Mouse (Mus musculus): Measurements from ENCODE around the gene Itpr2. TPM values are rescaled to one million over a fixed set of nuclear protein-coding genes. Genes with fewer than 3 reads are reported as not detected.

Itpr2 gene
- polyA plus RNA-seq, 1 experiment from 2014 or later: 6.0 TPM

DNA sequence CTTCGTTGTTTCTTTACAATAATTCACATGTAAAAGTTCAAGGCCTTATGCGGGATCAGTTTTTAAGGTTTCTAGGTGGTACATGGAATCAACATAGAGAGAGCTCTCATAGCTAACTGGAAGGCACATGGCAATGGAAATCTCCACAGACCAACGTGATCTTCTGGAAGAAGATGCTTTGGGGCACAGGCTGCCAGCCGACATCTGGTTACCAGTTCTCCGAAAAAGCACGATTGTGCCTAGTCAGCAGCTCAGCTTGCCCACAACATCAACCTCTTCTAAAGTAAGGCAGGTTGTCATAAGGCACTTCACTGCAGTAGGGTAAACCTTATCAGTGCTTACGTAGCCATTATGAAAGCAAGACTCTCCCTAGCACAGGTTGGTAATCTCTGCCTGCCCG, 175.4 kb downstream of the Itpr2 start:
- H3K4me3 ChIP-seq (replicated peaks; ENCODE audit: low read depth, low read length): no peak overlapping the region
- H3K9me3 ChIP-seq (ENCODE audit: control insufficient read depth, low read length): no peaks in the 10 kb centered on the region
- DNase-seq (no peak), ATAC-seq (ENCODE audit: low FRiP score, low TSS enrichment) (no peak)
- no peaks in the 10 kb centered on the region for H3K27me3 ChIP-seq (ENCODE audit: control insufficient read depth, insufficient read depth, low read length)
- 92% methylated on average over 8 of the region's 8 CpGs for WGBS
- H3K36me3 ChIP-seq (ENCODE audit: control insufficient read depth, insufficient read depth, low read length): no peaks in the 10 kb centered on the region
- no peaks in the 10 kb centered on the region for H3K4me1 ChIP-seq (ENCODE audit: control insufficient read depth, insufficient read depth, low read length)
- H3K9ac ChIP-seq (replicated peaks; ENCODE audit: low read length): no peak overlapping the region
- no peak overlapping the region for H3K27ac ChIP-seq (replicated peaks; ENCODE audit: low read depth, low read length)
- H3K4me2 ChIP-seq (ENCODE audit: low read length): no peak overlapping the region

DNA sequence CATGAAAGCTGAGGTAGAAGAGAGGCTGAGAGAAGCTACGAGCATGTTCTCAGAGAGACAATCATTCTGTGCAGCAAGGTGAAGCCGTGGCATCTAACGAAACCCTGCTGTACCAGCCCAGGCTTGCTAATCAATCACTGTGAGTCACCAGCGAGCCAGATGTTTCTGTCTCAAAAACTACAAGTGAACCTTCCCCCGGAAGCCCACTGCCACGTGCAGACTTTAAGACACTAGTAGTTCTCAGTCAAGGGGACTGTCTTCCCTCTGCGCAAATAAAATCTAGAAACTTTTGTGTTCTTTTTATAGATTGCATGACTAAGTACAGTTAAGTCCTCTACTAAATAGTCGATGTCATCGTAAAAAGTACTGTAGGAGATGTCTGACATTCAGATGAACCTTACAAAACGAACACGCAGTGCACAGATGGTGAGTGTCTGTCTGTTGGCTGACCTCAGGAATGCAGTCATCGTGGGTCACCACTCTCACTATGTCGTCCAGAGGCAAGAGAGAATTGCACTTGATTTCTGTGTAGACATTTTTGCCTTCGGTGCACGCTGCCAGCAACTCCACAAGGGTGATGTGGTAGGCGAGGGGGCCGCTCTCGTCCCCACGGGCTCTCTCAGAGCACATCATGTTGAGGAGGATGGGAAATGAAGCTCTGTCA, 177.3 kb downstream of the Itpr2 start:
- Histone ChIP-seq H3K4me2 (ENCODE audit: low read length) (no peak overlapping the region), H3K27ac (replicated peaks; ENCODE audit: low read depth, low read length) (no peak overlapping the region), H3K4me3 (replicated peaks; ENCODE audit: low read depth, low read length) (no peak overlapping the region), H3K9ac (replicated peaks; ENCODE audit: low read length) (no peak overlapping the region), H3K9me3 (ENCODE audit: control insufficient read depth, low read length) (no peaks in the 10 kb centered on the region), H3K4me1 (ENCODE audit: control insufficient read depth, insufficient read depth, low read length) (no peaks in the 10 kb centered on the region), H3K36me3 (ENCODE audit: control insufficient read depth, insufficient read depth, low read length) (no peaks in the 10 kb centered on the region), H3K27me3 (ENCODE audit: control insufficient read depth, insufficient read depth, low read length) (no peaks in the 10 kb centered on the region)
- no peak for DNase-seq
- no peak for ATAC-seq (ENCODE audit: low FRiP score, low TSS enrichment)
- WGBS: 89% methylated on average over 19 of the region's 19 CpGs

DNA sequence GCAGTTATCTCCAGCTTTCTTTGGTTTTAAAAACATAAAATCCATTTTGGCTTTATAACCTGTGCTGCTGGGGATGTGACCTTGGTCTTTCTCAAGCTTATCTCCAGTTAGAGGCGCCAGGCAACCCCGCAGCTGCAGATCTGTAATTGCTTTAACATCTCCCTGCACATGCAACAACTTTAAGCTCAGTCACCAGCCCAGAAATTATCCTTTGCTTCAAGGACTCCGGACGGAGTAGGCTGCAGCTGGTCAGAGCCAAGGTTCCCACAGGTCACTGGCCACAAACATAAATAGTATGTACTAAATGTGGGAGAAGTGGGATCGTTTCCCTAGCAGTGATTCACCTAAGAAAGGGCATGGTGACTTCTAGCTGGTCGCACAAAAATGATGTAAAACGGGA, 179.5 kb downstream of the Itpr2 start:
- WGBS: 85% methylated on average over 7 of the region's 7 CpGs
- DNase-seq: no peak
- no peak overlapping the region for H3K4me3 ChIP-seq (replicated peaks; ENCODE audit: low read depth, low read length)

DNA sequence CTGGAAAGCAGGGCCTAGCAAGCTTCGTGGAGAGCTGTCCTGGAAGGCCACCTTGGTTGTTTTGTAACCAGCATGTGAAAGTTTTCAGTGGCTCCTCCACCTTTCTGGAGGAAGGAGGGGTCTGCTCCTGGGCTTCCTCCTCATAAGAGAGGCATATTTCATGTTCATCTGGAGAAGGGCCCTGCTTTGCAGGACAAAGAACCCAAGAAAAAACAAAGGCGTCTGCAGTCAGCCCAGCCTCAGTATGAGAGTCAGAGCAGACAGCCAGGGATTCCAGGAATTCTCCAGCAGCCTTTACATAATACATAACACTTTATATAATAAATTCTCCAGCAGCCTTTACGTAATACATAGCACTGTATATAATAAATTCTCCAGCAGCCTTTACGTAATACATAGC, 180.1 kb downstream of the Itpr2 start:
- WGBS: 72% methylated on average over 4 of the region's 4 CpGs
- Histone ChIP-seq H3K4me1 (ENCODE audit: control insufficient read depth, insufficient read depth, low read length) (no peaks in the 10 kb centered on the region), H3K4me2 (ENCODE audit: low read length) (no peak overlapping the region), H3K4me3 (replicated peaks; ENCODE audit: low read depth, low read length) (no peak overlapping the region), H3K9ac (replicated peaks; ENCODE audit: low read length) (no peak overlapping the region), H3K27ac (replicated peaks; ENCODE audit: low read depth, low read length) (no peak overlapping the region), H3K27me3 (ENCODE audit: control insufficient read depth, insufficient read depth, low read length) (no peaks in the 10 kb centered on the region), H3K36me3 (ENCODE audit: control insufficient read depth, insufficient read depth, low read length) (no peaks in the 10 kb centered on the region), H3K9me3 (ENCODE audit: control insufficient read depth, low read length) (no peaks in the 10 kb centered on the region)
- ATAC-seq (ENCODE audit: low FRiP score, low TSS enrichment) (no peak), DNase-seq (no peak)

More for the DNA sequence above, 179.5 kb downstream of the Itpr2 start:
- H3K9ac ChIP-seq (replicated peaks; ENCODE audit: low read length): no peak overlapping the region
- no peaks in the 10 kb centered on the region for H3K27me3 ChIP-seq (ENCODE audit: control insufficient read depth, insufficient read depth, low read length)
- no peaks in the 10 kb centered on the region for H3K9me3 ChIP-seq (ENCODE audit: control insufficient read depth, low read length)
- H3K36me3 ChIP-seq (ENCODE audit: control insufficient read depth, insufficient read depth, low read length): no peaks in the 10 kb centered on the region
- no peak overlapping the region for H3K27ac ChIP-seq (replicated peaks; ENCODE audit: low read depth, low read length)
- no peaks in the 10 kb centered on the region for H3K4me1 ChIP-seq (ENCODE audit: control insufficient read depth, insufficient read depth, low read length)
- no peak overlapping the region for H3K4me2 ChIP-seq (ENCODE audit: low read length)
- ATAC-seq (ENCODE audit: low FRiP score, low TSS enrichment): no peak

DNA sequence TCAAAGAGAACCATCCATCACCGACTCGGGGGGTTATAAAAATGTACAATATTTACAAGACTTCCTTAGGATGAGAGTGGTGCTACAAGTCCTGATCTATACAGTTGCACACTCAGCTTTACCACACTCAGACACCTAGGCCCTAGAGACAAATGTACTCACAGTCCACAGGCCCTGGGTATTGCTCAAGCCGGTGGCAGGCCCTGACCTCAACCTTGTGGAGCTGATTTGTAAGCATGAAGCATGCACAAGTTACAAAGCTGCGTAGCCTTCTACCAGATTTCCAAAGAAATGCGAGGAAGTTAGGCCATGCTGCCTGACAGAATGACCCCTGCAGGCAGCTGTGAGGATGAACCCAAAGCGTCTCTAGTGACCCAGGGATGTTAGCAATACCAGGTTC, 185.6 kb downstream of the Itpr2 start:
- WGBS: 84% methylated on average over 6 of the region's 6 CpGs

DNA sequence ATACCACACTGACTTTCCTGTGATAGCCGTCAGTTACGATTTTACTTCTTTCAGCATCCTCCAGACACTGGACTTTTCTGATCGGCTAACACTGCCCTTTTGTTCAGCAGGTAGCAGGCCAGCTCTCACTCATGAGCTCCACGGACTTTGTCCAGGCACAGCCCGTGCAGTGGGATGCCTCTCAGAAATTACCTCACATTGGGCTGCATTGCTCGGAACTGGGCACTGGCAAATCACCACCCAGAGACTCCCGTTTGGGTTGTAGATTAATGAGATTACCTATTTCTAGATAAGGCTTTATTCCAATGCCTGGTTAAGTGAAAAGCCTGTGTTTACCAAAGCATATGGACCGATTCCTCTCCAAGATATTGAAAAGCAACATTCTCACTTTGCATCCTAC, 186.9 kb downstream of the Itpr2 start:
- Histone ChIP-seq H3K4me2 (ENCODE audit: low read length) (no peak overlapping the region), H3K9ac (replicated peaks; ENCODE audit: low read length) (no peak overlapping the region), H3K4me3 (replicated peaks; ENCODE audit: low read depth, low read length) (no peak overlapping the region), H3K4me1 (ENCODE audit: control insufficient read depth, insufficient read depth, low read length) (no peaks in the 10 kb centered on the region), H3K36me3 (ENCODE audit: control insufficient read depth, insufficient read depth, low read length) (no peaks in the 10 kb centered on the region), H3K9me3 (ENCODE audit: control insufficient read depth, low read length) (no peaks in the 10 kb centered on the region), H3K27me3 (ENCODE audit: control insufficient read depth, insufficient read depth, low read length) (no peaks in the 10 kb centered on the region), H3K27ac (replicated peaks; ENCODE audit: low read depth, low read length) (no peak overlapping the region)
- no peak for DNase-seq
- 94% methylated on average over 8 of the region's 8 CpGs for WGBS
- ATAC-seq (ENCODE audit: low FRiP score, low TSS enrichment): no peak

More for the DNA sequence above, 185.6 kb downstream of the Itpr2 start:
- no peaks in the 10 kb centered on the region for H3K4me1 ChIP-seq (ENCODE audit: control insufficient read depth, insufficient read depth, low read length)
- H3K4me2 ChIP-seq (ENCODE audit: low read length): no peak overlapping the region
- DNase-seq (no peak), ATAC-seq (ENCODE audit: low FRiP score, low TSS enrichment) (no peak)
- H3K9me3 ChIP-seq (ENCODE audit: control insufficient read depth, low read length): no peaks in the 10 kb centered on the region
- no peaks in the 10 kb centered on the region for H3K27me3 ChIP-seq (ENCODE audit: control insufficient read depth, insufficient read depth, low read length)
- no peak overlapping the region for H3K9ac ChIP-seq (replicated peaks; ENCODE audit: low read length)
- no peak overlapping the region for H3K27ac ChIP-seq (replicated peaks; ENCODE audit: low read depth, low read length)
- no peak overlapping the region for H3K4me3 ChIP-seq (replicated peaks; ENCODE audit: low read depth, low read length)
- no peaks in the 10 kb centered on the region for H3K36me3 ChIP-seq (ENCODE audit: control insufficient read depth, insufficient read depth, low read length)

DNA sequence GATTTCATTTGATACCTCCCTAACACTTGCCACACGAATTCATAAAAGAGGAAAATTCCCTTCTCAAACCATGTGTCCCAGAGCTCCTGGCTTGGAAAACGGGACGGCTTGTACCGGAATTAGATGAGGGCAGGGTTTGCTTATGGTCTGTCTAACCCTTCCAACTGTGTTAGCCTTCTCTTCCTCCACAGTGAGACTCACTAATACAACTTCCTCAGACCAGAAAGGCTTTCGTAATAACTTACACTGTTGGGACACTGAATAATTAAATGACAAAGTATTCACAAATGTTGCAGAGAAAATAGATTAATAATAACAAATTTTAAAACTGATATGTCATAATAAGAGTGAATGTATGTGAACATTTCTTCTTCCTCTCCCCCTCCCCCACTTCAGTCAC, 187.7 kb downstream of the Itpr2 start:
- DNase-seq (no peak), ATAC-seq (ENCODE audit: low FRiP score, low TSS enrichment) (no peak)
- H3K4me3 ChIP-seq (replicated peaks; ENCODE audit: low read depth, low read length): no peak overlapping the region
- no peak overlapping the region for H3K9ac ChIP-seq (replicated peaks; ENCODE audit: low read length)
- no peaks in the 10 kb centered on the region for H3K27me3 ChIP-seq (ENCODE audit: control insufficient read depth, insufficient read depth, low read length)
- H3K9me3 ChIP-seq (ENCODE audit: control insufficient read depth, low read length): no peaks in the 10 kb centered on the region
- H3K36me3 ChIP-seq (ENCODE audit: control insufficient read depth, insufficient read depth, low read length): no peaks in the 10 kb centered on the region
- H3K4me1 ChIP-seq (ENCODE audit: control insufficient read depth, insufficient read depth, low read length): no peaks in the 10 kb centered on the region
- H3K27ac ChIP-seq (replicated peaks; ENCODE audit: low read depth, low read length): no peak overlapping the region
- no peak overlapping the region for H3K4me2 ChIP-seq (ENCODE audit: low read length)
- 86% methylated on average over 5 of the region's 5 CpGs for WGBS

DNA sequence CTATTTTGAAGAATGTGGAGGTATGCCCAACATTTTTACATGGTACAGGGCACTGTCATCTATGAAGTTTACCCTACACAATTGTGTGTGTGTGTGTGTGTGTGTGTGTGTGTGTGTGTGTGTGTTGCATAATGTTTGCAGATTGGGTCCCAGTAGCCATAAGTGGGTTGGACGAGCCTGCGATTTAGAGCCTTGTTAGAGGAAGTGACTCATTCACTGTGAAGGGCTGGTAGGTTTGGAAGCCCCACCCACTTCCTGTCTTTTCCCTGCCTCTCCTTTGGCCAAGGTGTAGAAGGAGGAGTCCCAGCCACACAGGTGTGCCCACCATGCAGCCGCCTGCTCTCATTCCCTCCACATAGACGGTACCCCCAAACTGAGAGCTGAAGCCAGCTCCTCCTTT, 188.6 kb downstream of the Itpr2 start:
- no peak overlapping the region for H3K4me3 ChIP-seq (replicated peaks; ENCODE audit: low read depth, low read length)
- ATAC-seq (ENCODE audit: low FRiP score, low TSS enrichment): no peak
- no peak for DNase-seq
- H3K27me3 ChIP-seq (ENCODE audit: control insufficient read depth, insufficient read depth, low read length): no peaks in the 10 kb centered on the region
- no peaks in the 10 kb centered on the region for H3K9me3 ChIP-seq (ENCODE audit: control insufficient read depth, low read length)
- no peak overlapping the region for H3K9ac ChIP-seq (replicated peaks; ENCODE audit: low read length)
- no peak overlapping the region for H3K27ac ChIP-seq (replicated peaks; ENCODE audit: low read depth, low read length)
- H3K36me3 ChIP-seq (ENCODE audit: control insufficient read depth, insufficient read depth, low read length): no peaks in the 10 kb centered on the region
- WGBS: 93% methylated on average over 4 of the region's 4 CpGs
- no peaks in the 10 kb centered on the region for H3K4me1 ChIP-seq (ENCODE audit: control insufficient read depth, insufficient read depth, low read length)
- no peak overlapping the region for H3K4me2 ChIP-seq (ENCODE audit: low read length)

DNA sequence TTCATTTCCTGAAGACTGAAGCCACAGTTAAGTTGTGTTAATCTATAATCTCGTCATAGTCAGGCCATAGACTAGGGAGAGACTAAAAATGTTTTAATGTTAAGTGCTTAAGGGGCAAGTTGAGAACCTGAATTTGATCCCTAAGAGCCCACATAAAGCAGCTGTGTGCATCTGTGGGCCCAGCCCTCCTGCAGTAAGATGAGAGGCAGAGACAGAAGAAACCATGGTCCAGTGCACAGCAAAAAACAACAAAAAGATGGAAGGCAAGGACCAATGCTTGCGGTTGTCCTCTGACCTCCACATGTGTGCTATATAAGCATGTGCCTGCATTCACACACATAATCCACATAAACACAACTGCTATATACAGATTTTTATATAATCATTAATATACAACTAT, 191.8 kb downstream of the Itpr2 start:
- Histone ChIP-seq H3K9ac (replicated peaks; ENCODE audit: low read length) (no peak overlapping the region), H3K9me3 (ENCODE audit: control insufficient read depth, low read length) (no peaks in the 10 kb centered on the region), H3K4me3 (replicated peaks; ENCODE audit: low read depth, low read length) (no peak overlapping the region), H3K27me3 (ENCODE audit: control insufficient read depth, insufficient read depth, low read length) (no peaks in the 10 kb centered on the region), H3K27ac (replicated peaks; ENCODE audit: low read depth, low read length) (no peak overlapping the region), H3K36me3 (ENCODE audit: control insufficient read depth, insufficient read depth, low read length) (no peaks in the 10 kb centered on the region), H3K4me1 (ENCODE audit: control insufficient read depth, insufficient read depth, low read length) (no peaks in the 10 kb centered on the region), H3K4me2 (ENCODE audit: low read length) (no peak overlapping the region)
- DNase-seq: no peak
- ATAC-seq (ENCODE audit: low FRiP score, low TSS enrichment): no peak
- WGBS: 64% methylated on average over 2 of the region's 2 CpGs
